Comparison of ENCODE assay signal across 33 mouse cellular contexts in genomic region chr7:43440482-43440881, GRCm38 (mm10). TPM values are rescaled to one million over a fixed set of nuclear protein-coding genes. Genes with fewer than 3 reads are reported as not detected.
DNase-seq lines count a peak whose midpoint lies in the region; ATAC-seq and TF ChIP-seq lines count a peak whose summit lies in the region.
"Had no signal": no experiment of that assay in that cellular context is flagged by ENCODE, and none has a peak within 500 bp of the region (broad histone marks: within the 10 kb centered on the region; RNA-seq: fewer than 3 reads in every experiment).

Cldnd2 (plus strand) TSS chr7:43440782.

- H3K4me3 ChIP-seq in liver, embryonic 13.5 days (replicated peaks) = no peak within 1 kb of the TSS
- no peak within 1 kb of the TSS for H3K4me3 ChIP-seq in liver, embryonic 12.5 days
- peak within 1 kb of the TSS; percentile 74 for H3K4me3 ChIP-seq in megakaryocyte, embryonic 14.5 days (replicated peaks)
- H3K4me3 ChIP-seq in testis, adult 2 months (ENCODE audit: control insufficient read depth, low read depth, low read length) = peak within 1 kb of the TSS; percentile 89
- H3K4me3 ChIP-seq in limb, embryonic 10.5 days = no peak within 1 kb of the TSS
- H3K4me3 ChIP-seq: embryonic facial prominence, embryonic 13.5 days; embryonic facial prominence, embryonic 15.5 days; erythroblast, embryonic 14.5 days; forebrain, embryonic 10.5 days; forebrain, embryonic 12.5 days had no signal

- H3K4me1 ChIP-seq in liver, embryonic 13.5 days (replicated peaks) = peaks cover 36% of the 10 kb centered on the region
- H3K4me1 ChIP-seq in liver, embryonic 12.5 days = peaks cover 39% of the 10 kb centered on the region
- peaks cover 92% of the 10 kb centered on the region for H3K4me1 ChIP-seq in megakaryocyte, embryonic 14.5 days
- H3K4me1 ChIP-seq in testis, adult 2 months (ENCODE audit: control insufficient read depth, insufficient read depth, low read length) = peaks cover 22% of the 10 kb centered on the region
- H3K4me1 ChIP-seq in limb, embryonic 10.5 days = peaks cover 16% of the 10 kb centered on the region

- no peaks in the 10 kb centered on the region for H3K9me3 ChIP-seq in liver, embryonic 13.5 days (replicated peaks)
- H3K9me3 ChIP-seq in liver, embryonic 12.5 days (replicated peaks) = no peaks in the 10 kb centered on the region
- H3K9me3 ChIP-seq in megakaryocyte, embryonic 14.5 days = no peaks in the 10 kb centered on the region
- H3K9me3 ChIP-seq in limb, embryonic 10.5 days (replicated peaks) = no peaks in the 10 kb centered on the region
- H3K9me3 ChIP-seq: embryonic facial prominence, embryonic 13.5 days; embryonic facial prominence, embryonic 15.5 days; forebrain, embryonic 10.5 days; forebrain, embryonic 12.5 days; G1E had no signal

- TF ChIP-seq POLR2A in testis, adult 2 months (IDR thresholded peaks at IDR 0.05; ENCODE audit: control insufficient read depth, low read depth, low read length) = no peak

- no peak within 1 kb of the TSS for H3K4me2 ChIP-seq in liver, embryonic 13.5 days
- no peak within 1 kb of the TSS for H3K4me2 ChIP-seq in liver, embryonic 12.5 days
- H3K4me2 ChIP-seq: embryonic facial prominence, embryonic 13.5 days; embryonic facial prominence, embryonic 15.5 days; forebrain, embryonic 12.5 days had no signal

- H3K27me3 ChIP-seq in liver, embryonic 13.5 days = no peaks in the 10 kb centered on the region
- H3K27me3 ChIP-seq in liver, embryonic 12.5 days (replicated peaks) = no peaks in the 10 kb centered on the region
- no peaks in the 10 kb centered on the region for H3K27me3 ChIP-seq in megakaryocyte, embryonic 14.5 days (replicated peaks)
- H3K27me3 ChIP-seq in testis, adult 2 months (ENCODE audit: control insufficient read depth, insufficient read depth, low read length) = no peaks in the 10 kb centered on the region
- H3K27me3 ChIP-seq in limb, embryonic 10.5 days (ENCODE audit: low read depth, poor library complexity, severe bottlenecking) = no peaks in the 10 kb centered on the region
- H3K27me3 ChIP-seq: CH12.LX; embryonic facial prominence, embryonic 13.5 days; embryonic facial prominence, embryonic 15.5 days; Patski had no signal

- no peak for ATAC-seq in liver, embryonic 13.5 days (ENCODE audit: low read depth)
- no peak for ATAC-seq in liver, embryonic 12.5 days
- no peak for ATAC-seq in megakaryocyte, adult 5-6 weeks (ENCODE audit: poor library complexity, severe bottlenecking)
- ATAC-seq: activated CD4-positive, CD25-positive, alpha-beta regulatory T cell, adult 4 months; CD4-positive, CD25-positive, alpha-beta regulatory T cell, adult 4 months; forebrain, embryonic 14.5 days; Patski had no signal

- TF ChIP-seq CTCF in testis, adult 2 months (IDR thresholded peaks at IDR 0.05; ENCODE audit: control insufficient read depth, insufficient read depth, insufficient replicate concordance, low read depth, low read length) = no peak

- H3K9ac ChIP-seq in liver, embryonic 13.5 days = no peak within 1 kb of the TSS
- H3K9ac ChIP-seq in liver, embryonic 12.5 days = no peak within 1 kb of the TSS
- H3K9ac ChIP-seq: embryonic facial prominence, embryonic 13.5 days; embryonic facial prominence, embryonic 15.5 days; forebrain, embryonic 12.5 days had no signal

- DNase-seq in liver, embryonic 13.5 days = no peak
- no peak for DNase-seq in testis, postnatal 10 days (ENCODE audit: low spot score)
- peak; percentile 50 for DNase-seq in yolk sac, embryonic 10.5 days (ENCODE audit: low spot score)
- DNase-seq in limb, embryonic 10.5 days (ENCODE audit: low spot score) = no peak
- DNase-seq: adrenal gland, adult 8-10 months; adrenal gland, postnatal 14 days; adrenal gland, postnatal 36 days; B cell, adult 2 months; cerebellum, adult 11 months; cerebellum, adult 18-20 months; cerebellum, adult 8-10 months; cerebellum, adult 9-11 months; cerebellum, postnatal 14 days; cerebellum, postnatal 36 days; embryo, embryonic 11 days had no signal

- 75% methylated on average over 6 of the region's 6 CpGs for WGBS in liver, embryonic 13.5 days (ENCODE audit: insufficient replicate concordance)
- whole genome bisulfite sequencing in liver, embryonic 12.5 days (ENCODE audit: insufficient replicate concordance) = 66% methylated on average over 6 of the region's 6 CpGs
- 85% methylated on average over 6 of the region's 6 CpGs for WGBS in limb, embryonic 10.5 days

- H3K36me3 ChIP-seq in liver, embryonic 13.5 days = no peaks in the 10 kb centered on the region
- no peaks in the 10 kb centered on the region for H3K36me3 ChIP-seq in liver, embryonic 12.5 days
- H3K36me3 ChIP-seq in megakaryocyte, embryonic 14.5 days (replicated peaks; ENCODE audit: low read length) = no peaks in the 10 kb centered on the region
- H3K36me3 ChIP-seq in testis, adult 2 months (ENCODE audit: control insufficient read depth, insufficient read depth, low read length) = no peaks in the 10 kb centered on the region
- H3K36me3 ChIP-seq in limb, embryonic 10.5 days = no peaks in the 10 kb centered on the region
- H3K36me3 ChIP-seq: embryonic facial prominence, embryonic 13.5 days; embryonic facial prominence, embryonic 15.5 days; forebrain, embryonic 10.5 days; forebrain, embryonic 12.5 days had no signal

- H3K27ac ChIP-seq in liver, embryonic 13.5 days = 0 out of 2 replicates have a peak within 1 kb of the TSS, but pooled peaks have one; percentile 34
- no peak within 1 kb of the TSS for H3K27ac ChIP-seq in liver, embryonic 12.5 days
- no peak within 1 kb of the TSS for H3K27ac ChIP-seq in testis, adult 2 months (ENCODE audit: control insufficient read depth, insufficient read depth, low read depth, low read length)
- no peak within 1 kb of the TSS for H3K27ac ChIP-seq in limb, embryonic 10.5 days
- H3K27ac ChIP-seq: embryonic facial prominence, embryonic 13.5 days; embryonic facial prominence, embryonic 15.5 days; forebrain, embryonic 10.5 days; forebrain, embryonic 12.5 days had no signal

RNA-seq across cellular contexts. Expression of gene Cldnd2, which starts in this region (rescaled TPM):
- not detected in 2 replicates for polyA plus RNA-seq in liver, embryonic 13.5 days (2015; fragmentation: Nextera tagmentation; extraction: Ambion mirVana)
- not detected in 2 replicates for polyA plus RNA-seq in liver, embryonic 12.5 days (2016; fragmentation: Nextera tagmentation; extraction: Ambion mirVana)
- not detected in 2 replicates for polyA plus RNA-seq in megakaryocyte, embryonic 14.5 days (2012; ENCODE audit: insufficient read depth, low replicate concordance)
- total RNA-seq in megakaryocyte, adult 5-6 weeks (2015) = not detected in 2 replicates
- total RNA-seq in megakaryocyte, adult 5-6 weeks (2017) = not detected in 2 replicates
- polyA plus RNA-seq in testis, adult 2 months (2012; rRNA removed) = 247 and 279 TPM in 2 replicates
- polyA plus RNA-seq in limb, embryonic 10.5 days (2016; fragmentation: Nextera tagmentation; extraction: Ambion mirVana) = not detected in 2 replicates
- total RNA-seq: adrenal gland, adult 18-20 months; adrenal gland, adult 8-10 months; adrenal gland, postnatal 14 days; adrenal gland, postnatal 36 days; CH12.LX; G1E had no signal
- polyA plus RNA-seq: brain, embryonic 14.5 days; CD4-positive, CD25-positive, alpha-beta regulatory T cell, adult 4 months; embryonic facial prominence, embryonic 11.5 days; embryonic facial prominence, embryonic 13.5 days; embryonic facial prominence, embryonic 15.5 days; erythroblast, embryonic 14.5 days; forebrain, embryonic 10.5 days; forebrain, embryonic 12.5 days; forebrain, embryonic 14.5 days; G1E; Patski had no signal

Comparison
In these comparisons a context has a peak if more than half of its experiments do, and no peak if none do; other contexts are left out.
1. RNA of gene Cldnd2 (polyA plus RNA-seq): 247 to 279 TPM in testis, adult 2 months; not detected in liver, embryonic 12.5 days, not detected in liver, embryonic 13.5 days, not detected in megakaryocyte, embryonic 14.5 days and not detected in limb, embryonic 10.5 days; every median in the first group is over 100 times any median in the second.
2. H3K4me3 ChIP-seq: peak in megakaryocyte, embryonic 14.5 days (single experiment) and testis, adult 2 months (single experiment); none in liver, embryonic 13.5 days (single experiment), liver, embryonic 12.5 days (single experiment) and limb, embryonic 10.5 days (single experiment).